Comparison of ENCODE assay signal across 9 mouse cellular contexts in the genomic region with DNA sequence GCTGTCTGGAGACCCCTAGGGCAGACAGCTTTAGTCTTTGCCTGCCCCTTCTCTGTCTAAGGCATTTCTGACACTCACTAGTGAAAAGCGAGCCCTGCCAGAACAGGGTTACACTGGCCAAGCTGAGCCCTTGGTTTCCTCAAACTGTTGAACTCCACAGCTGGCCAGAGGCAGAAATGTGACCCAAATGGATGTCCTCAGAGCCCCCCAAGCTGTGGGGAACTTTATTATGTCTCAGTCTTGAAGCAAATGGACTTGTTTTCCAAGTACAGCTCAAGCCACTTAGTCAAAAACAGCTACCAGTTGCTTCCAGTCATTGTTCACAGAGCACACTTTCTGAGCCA. TPM values are rescaled to one million over a fixed set of nuclear protein-coding genes. Genes with fewer than 3 reads are reported as not detected.
DNase-seq lines count a peak whose midpoint lies in the region; ATAC-seq lines count a peak whose summit lies in the region.
"Had no signal": no experiment of that assay in that cellular context is flagged by ENCODE, and none has a peak within 500 bp of the region (broad histone marks: within the 10 kb centered on the region; RNA-seq: fewer than 3 reads in every experiment).

No protein-coding gene starts in this region.

- no peaks in the 10 kb centered on the region for H3K9me3 ChIP-seq in heart, embryonic 11.5 days (replicated peaks; ENCODE audit: control insufficient read depth, low read length)
- H3K9me3 ChIP-seq in lung, embryonic 16.5 days (ENCODE audit: control insufficient read depth, low read length): no peaks in the 10 kb centered on the region
- no peaks in the 10 kb centered on the region for H3K9me3 ChIP-seq in intestine, embryonic 16.5 days (ENCODE audit: control insufficient read depth, low read length)
- no peaks in the 10 kb centered on the region for H3K9me3 ChIP-seq in midbrain, embryonic 14.5 days (ENCODE audit: control insufficient read depth, low read length)

- H3K27me3 ChIP-seq in heart, embryonic 11.5 days (ENCODE audit: control insufficient read depth, insufficient read depth, low read length): no peaks in the 10 kb centered on the region
- no peaks in the 10 kb centered on the region for H3K27me3 ChIP-seq in lung, embryonic 16.5 days (ENCODE audit: control insufficient read depth, insufficient read depth, low read depth, low read length)
- H3K27me3 ChIP-seq in intestine, embryonic 16.5 days (replicated peaks; ENCODE audit: control insufficient read depth, insufficient read depth, low read length): no peaks in the 10 kb centered on the region; the same call in 1 of the 2 replicates
- 0 out of 2 replicates have a peak, but pooled peaks cover 2% of the 10 kb centered on the region for H3K27me3 ChIP-seq in midbrain, embryonic 14.5 days (ENCODE audit: control insufficient read depth, insufficient read depth, low read length)

- H3K36me3 ChIP-seq in heart, embryonic 11.5 days (ENCODE audit: control insufficient read depth, insufficient read depth, low read length): no peaks in the 10 kb centered on the region
- no peaks in the 10 kb centered on the region for H3K36me3 ChIP-seq in lung, embryonic 16.5 days (ENCODE audit: control insufficient read depth, insufficient read depth, low read length)
- H3K36me3 ChIP-seq in intestine, embryonic 16.5 days (ENCODE audit: control insufficient read depth, insufficient read depth, low read length): no peaks in the 10 kb centered on the region
- no peaks in the 10 kb centered on the region for H3K36me3 ChIP-seq in midbrain, embryonic 14.5 days (ENCODE audit: control insufficient read depth, insufficient read depth, low read length)

- peak overlapping the region; percentile 62 for H3K4me2 ChIP-seq in heart, embryonic 11.5 days
- H3K4me2 ChIP-seq in lung, embryonic 16.5 days (ENCODE audit: low read depth, low read length): peak overlapping the region; percentile 61
- no peak overlapping the region; the same call in 1 of the 2 replicates for H3K4me2 ChIP-seq in intestine, embryonic 16.5 days (ENCODE audit: low read depth, low read length)
- H3K4me2 ChIP-seq in midbrain, embryonic 14.5 days (ENCODE audit: low read length): no peak overlapping the region

- no peak for ATAC-seq in heart, embryonic 11.5 days (replicated peaks; ENCODE audit: insufficient number of reproducible peaks, low FRiP score, low TSS enrichment)
- ATAC-seq in lung, embryonic 16.5 days (ENCODE audit: low read depth): peak; percentile 70
- no peak for ATAC-seq in intestine, embryonic 16.5 days
- no peak for ATAC-seq in midbrain, embryonic 14.5 days (ENCODE audit: low FRiP score, low TSS enrichment)
- ATAC-seq in erythroblast, adult 5-6 weeks (replicated peaks; ENCODE audit: low FRiP score, poor library complexity, severe bottlenecking): no peak

- H3K4me1 ChIP-seq in heart, embryonic 11.5 days (ENCODE audit: control insufficient read depth, insufficient read depth, low read length): peaks cover 16% of the 10 kb centered on the region
- peaks cover 21% of the 10 kb centered on the region for H3K4me1 ChIP-seq in lung, embryonic 16.5 days (replicated peaks; ENCODE audit: control insufficient read depth, insufficient read depth, low read length)
- peaks cover 17% of the 10 kb centered on the region for H3K4me1 ChIP-seq in intestine, embryonic 16.5 days (ENCODE audit: control insufficient read depth, insufficient read depth, low read length)
- H3K4me1 ChIP-seq in midbrain, embryonic 14.5 days (ENCODE audit: control insufficient read depth, insufficient read depth, low read length): peaks cover 16% of the 10 kb centered on the region

- no peak overlapping the region for H3K9ac ChIP-seq in heart, embryonic 11.5 days (ENCODE audit: low read depth, low read length)
- peak overlapping the region; percentile 59; the same call in 1 of the 2 replicates for H3K9ac ChIP-seq in lung, embryonic 16.5 days (ENCODE audit: low read length)
- no peak overlapping the region for H3K9ac ChIP-seq in intestine, embryonic 16.5 days (ENCODE audit: low read depth, low read length)
- H3K9ac ChIP-seq in midbrain, embryonic 14.5 days (replicated peaks; ENCODE audit: low read length): no peak overlapping the region
- H3K9ac ChIP-seq: liver, embryonic 14.5 days had no signal

- no peak for DNase-seq in heart, adult 11 months
- no peak for DNase-seq in lung, postnatal 36 days
- DNase-seq in midbrain, embryonic 14.5 days: peak; percentile 19
- DNase-seq in spleen, adult 12 weeks (ENCODE audit: low spot score): no peak

- H3K4me3 ChIP-seq in heart, embryonic 11.5 days (ENCODE audit: low read depth, low read length): no peak overlapping the region
- H3K4me3 ChIP-seq in lung, embryonic 16.5 days (ENCODE audit: low read length): no peak overlapping the region; the same call in 1 of the 2 replicates
- no peak overlapping the region for H3K4me3 ChIP-seq in intestine, embryonic 16.5 days (ENCODE audit: low read length)
- no peak overlapping the region for H3K4me3 ChIP-seq in midbrain, embryonic 14.5 days (replicated peaks; ENCODE audit: low read depth, low read length)

- H3K27ac ChIP-seq in heart, embryonic 11.5 days (ENCODE audit: low read depth, low read length): no peak overlapping the region
- H3K27ac ChIP-seq in lung, embryonic 16.5 days (ENCODE audit: low read length): peak overlapping the region; percentile 87
- 0 out of 2 replicates have a peak overlapping the region, but pooled peaks have one; percentile 18 for H3K27ac ChIP-seq in intestine, embryonic 16.5 days (ENCODE audit: low read length)
- H3K27ac ChIP-seq in midbrain, embryonic 14.5 days (replicated peaks; ENCODE audit: low read depth, low read length): no peak overlapping the region
- H3K27ac ChIP-seq: liver, embryonic 14.5 days had no signal

- 12% methylated on average over 1 of the region's 1 CpGs for whole genome bisulfite sequencing in heart, embryonic 11.5 days (ENCODE audit: insufficient replicate concordance)
- 14% methylated on average over 1 of the region's 1 CpGs for WGBS in lung, embryonic 16.5 days
- WGBS in intestine, embryonic 16.5 days: 48% methylated on average over 1 of the region's 1 CpGs
- WGBS in midbrain, embryonic 14.5 days: 3% methylated on average over 1 of the region's 1 CpGs

RNA-seq across cellular contexts. Expression of gene Zfp423, which starts 16.0 kb away (rescaled TPM):
- polyA plus RNA-seq in heart, embryonic 11.5 days (2014; fragmentation: Nextera tagmentation; extraction: Ambion mirVana): 8.2 and 8.9 TPM in 2 replicates
- 5.8 and 7.5 TPM in 2 replicates for polyA plus RNA-seq in lung, embryonic 16.5 days (2015; fragmentation: Nextera tagmentation; extraction: Ambion mirVana)
- polyA plus RNA-seq in intestine, embryonic 16.5 days (2015; fragmentation: Nextera tagmentation; extraction: Ambion mirVana): 2.4 and 2.5 TPM in 2 replicates
- polyA plus RNA-seq in midbrain, embryonic 14.5 days (2014; fragmentation: Nextera tagmentation; extraction: Ambion mirVana): 44.0 and 63.0 TPM in 2 replicates
- not detected in 2 replicates for total RNA-seq in erythroblast, adult 5-6 weeks (2015; ENCODE audit: low replicate concordance)
- total RNA-seq in erythroblast, adult 5-6 weeks (2017; ENCODE audit: low replicate concordance): 3.2 TPM in 1 of 2 replicates, not detected in the other

Comparison
In these comparisons a context has a peak if more than half of its experiments do, and no peak if none do; other contexts are left out.
1. H3K27ac ChIP-seq: peak in lung, embryonic 16.5 days (single experiment) and intestine, embryonic 16.5 days (single experiment); none in heart, embryonic 11.5 days (single experiment) and midbrain, embryonic 14.5 days (single experiment).
2. H3K4me2 ChIP-seq: peak in heart, embryonic 11.5 days (single experiment) and lung, embryonic 16.5 days (single experiment); none in intestine, embryonic 16.5 days (single experiment) and midbrain, embryonic 14.5 days (single experiment).